Mouse (Mus musculus) neural tube, embryonic 11.5 days (tissue): ENCODE results near the gene Mamld1. TPM values are rescaled to one million over a fixed set of nuclear protein-coding genes. Genes with fewer than 3 reads are reported as not detected.

Source experiments
- ATAC-seq: fragments of 200-750 bp; cut with Nextera tagmentation; 2 replicates; pipeline ENCODE4 v1.8.0; 2017; ENCODE audit warnings: moderate number of reproducible peaks, mild to moderate bottlenecking, moderate TSS enrichment, moderate library complexity; ENCODE audit not compliant: insufficient read depth, low FRiP score, low TSS enrichment
- DNase-seq: peaks from one replicate; pipeline ENCODE4 v3.0.0-alpha.2; 2015; ENCODE audit warnings: low spot score
- H3K27ac ChIP-seq: fragments of 300-500 bp; sonication (generic); 2 replicates; pipeline ENCODE4 v1.5.1; 2014; ENCODE audit warnings: low read depth, mild to moderate bottlenecking, low read length
- H3K27me3 ChIP-seq: fragments of 300-500 bp; sonication (generic); 2 replicates; pipeline ENCODE4 v1.6.1; 2014; ENCODE audit warnings: mild to moderate bottlenecking, low read length, mixed read lengths; ENCODE audit not compliant: control insufficient read depth, insufficient read depth
- H3K36me3 ChIP-seq: fragments of 300-500 bp; sonication (generic); 2 replicates; pipeline ENCODE4 v1.6.1; 2014; ENCODE audit warnings: mild to moderate bottlenecking, low read length, moderate library complexity, mixed read lengths; ENCODE audit not compliant: control insufficient read depth, insufficient read depth
- H3K4me1 ChIP-seq: fragments of 300-500 bp; sonication (generic); 2 replicates; pipeline ENCODE4 v1.6.1; 2014; ENCODE audit warnings: low read length, mixed read lengths; ENCODE audit not compliant: control insufficient read depth, insufficient read depth
- H3K4me2 ChIP-seq: fragments of 300-500 bp; sonication (generic); 2 replicates; pipeline ENCODE4 v1.6.1; 2014; ENCODE audit warnings: low read depth, mild to moderate bottlenecking, moderate library complexity
- H3K4me3 ChIP-seq: fragments of 300-500 bp; sonication (generic); 2 replicates; pipeline ENCODE4 v1.5.1; 2014; ENCODE audit warnings: low read depth, low read length
- H3K9ac ChIP-seq: fragments of 300-500 bp; sonication (generic); 2 replicates; pipeline ENCODE4 v1.6.1; 2014; ENCODE audit warnings: mild to moderate bottlenecking, low read length
- H3K9me3 ChIP-seq: fragments of 300-500 bp; sonication (generic); 2 replicates; pipeline ENCODE4 v1.6.1; 2016; ENCODE audit warnings: low read length; ENCODE audit not compliant: control insufficient read depth
- WGBS: fragments of 180-500 bp; shearing (Covaris S2); extraction: QIAGEN DNeasy Blood & Tissue Kit; methylation state at CpG from one replicate; pipeline ENCODE4 v1.1.7; 2014; 5-methylcytosine and 5-hydroxymethylcytosine counted together
- polyA plus RNA-seq: library from polyadenylated mRNA; unstranded; fragments of >200 nt; fragmentation: Nextera tagmentation; extraction: Ambion mirVana; gene quantifications from 2 replicates; pipeline ENCODE4 v1.2.1, GENCODE M21; 2014

The Mamld1 gene
- polyA plus RNA-seq, 1 experiment from 2014 or later: 6.3 TPM

- whole genome bisulfite sequencing: 75% methylated on average over 4 of the region's 4 CpGs
- ATAC-seq: no peak
- Histone ChIP-seq H3K9me3 (no peaks in the 10 kb centered on the region), H3K9ac (no peak overlapping the region), H3K27ac (no peak overlapping the region), H3K36me3 (no peaks in the 10 kb centered on the region), H3K4me2 (no peak overlapping the region), H3K27me3 (no peaks in the 10 kb centered on the region), H3K4me3 (no peak overlapping the region), H3K4me1 (no peaks in the 10 kb centered on the region)
- no peak for DNase-seq
These were observed 72.6 kb downstream of the Mamld1 start for GRCm38 (mm10) chrX:71122359-71123293.

- Histone ChIP-seq H3K4me1 (no peaks in the 10 kb centered on the region), H3K27me3 (no peaks in the 10 kb centered on the region), H3K27ac (no peak overlapping the region), H3K4me2 (no peak overlapping the region), H3K36me3 (no peaks in the 10 kb centered on the region), H3K9ac (no peak overlapping the region), H3K4me3 (no peak overlapping the region), H3K9me3 (no peaks in the 10 kb centered on the region)
- WGBS: 83% methylated on average over 7 of the region's 7 CpGs
- no peak for ATAC-seq
- DNase-seq: no peak
These were observed 75.0 kb downstream of the Mamld1 start for GRCm38 (mm10) chrX:71125013-71125412.

GRCm38 (mm10) chrX:71131464-71131863, 81.4 kb downstream of the Mamld1 start:
- Histone ChIP-seq H3K4me2 (no peak overlapping the region), H3K9me3 (no peaks in the 10 kb centered on the region)
- DNase-seq: no peak

GRCm38 (mm10) chrX:71141390-71141789, 91.3 kb downstream of the Mamld1 start:
- no peak for ATAC-seq
- no peak overlapping the region for H3K27ac ChIP-seq
- H3K4me2 ChIP-seq: no peak overlapping the region
- no peak overlapping the region for H3K4me3 ChIP-seq
- no peaks in the 10 kb centered on the region for H3K9me3 ChIP-seq
- WGBS: 75% methylated on average over 2 of the region's 2 CpGs
- H3K27me3 ChIP-seq: no peaks in the 10 kb centered on the region
- H3K36me3 ChIP-seq: no peaks in the 10 kb centered on the region
- DNase-seq: no peak
- H3K4me1 ChIP-seq: no peaks in the 10 kb centered on the region
- no peak overlapping the region for H3K9ac ChIP-seq

More at GRCm38 (mm10) chrX:71131464-71131863, 81.4 kb downstream of the Mamld1 start:
- H3K27ac ChIP-seq: no peak overlapping the region
- no peaks in the 10 kb centered on the region for H3K4me1 ChIP-seq
- no peaks in the 10 kb centered on the region for H3K36me3 ChIP-seq
- H3K4me3 ChIP-seq: no peak overlapping the region
- no peak for ATAC-seq
- H3K9ac ChIP-seq: no peak overlapping the region
- H3K27me3 ChIP-seq: no peaks in the 10 kb centered on the region

- Histone ChIP-seq H3K36me3 (no peaks in the 10 kb centered on the region), H3K27me3 (no peaks in the 10 kb centered on the region), H3K4me3 (no peak overlapping the region), H3K9ac (no peak overlapping the region), H3K27ac (no peak overlapping the region), H3K9me3 (no peaks in the 10 kb centered on the region), H3K4me1 (no peaks in the 10 kb centered on the region), H3K4me2 (no peak overlapping the region)
- 50% methylated on average over 1 of the region's 1 CpGs for WGBS
- ATAC-seq (no peak), DNase-seq (no peak)
These were observed 99.5 kb downstream of the Mamld1 start for GRCm38 (mm10) chrX:71149441-71150050.

- DNase-seq: no peak
These were observed 100.5 kb downstream of the Mamld1 start for GRCm38 (mm10) chrX:71150551-71151001.

GRCm38 (mm10) chrX:71181526-71181925, 131.5 kb downstream of the Mamld1 start:
- no peak overlapping the region for H3K9ac ChIP-seq
- H3K36me3 ChIP-seq: no peaks in the 10 kb centered on the region
- H3K27ac ChIP-seq: no peak overlapping the region
- 88% methylated on average over 3 of the region's 3 CpGs for WGBS
- no peaks in the 10 kb centered on the region for H3K9me3 ChIP-seq
- H3K27me3 ChIP-seq: no peaks in the 10 kb centered on the region
- no peak for DNase-seq
- no peak overlapping the region for H3K4me2 ChIP-seq
- H3K4me3 ChIP-seq: no peak overlapping the region
- no peak for ATAC-seq
- no peaks in the 10 kb centered on the region for H3K4me1 ChIP-seq

More at GRCm38 (mm10) chrX:71150551-71151001, 100.5 kb downstream of the Mamld1 start:
- WGBS: 74% methylated on average over 4 of the region's 4 CpGs
- no peak overlapping the region for H3K4me2 ChIP-seq
- H3K36me3 ChIP-seq: no peaks in the 10 kb centered on the region
- H3K9ac ChIP-seq: no peak overlapping the region
- ATAC-seq: no peak
- H3K27me3 ChIP-seq: no peaks in the 10 kb centered on the region
- H3K4me3 ChIP-seq: no peak overlapping the region
- no peak overlapping the region for H3K27ac ChIP-seq
- no peaks in the 10 kb centered on the region for H3K9me3 ChIP-seq
- no peaks in the 10 kb centered on the region for H3K4me1 ChIP-seq

GRCm38 (mm10) chrX:71183671-71184070, 133.6 kb downstream of the Mamld1 start:
- Histone ChIP-seq H3K4me2 (no peak overlapping the region), H3K9me3 (no peaks in the 10 kb centered on the region), H3K4me3 (no peak overlapping the region), H3K27me3 (no peaks in the 10 kb centered on the region), H3K27ac (no peak overlapping the region), H3K9ac (no peak overlapping the region), H3K36me3 (no peaks in the 10 kb centered on the region), H3K4me1 (no peaks in the 10 kb centered on the region)
- no peak for DNase-seq
- no peak for ATAC-seq
- WGBS: 94% methylated on average over 4 of the region's 4 CpGs
